Mouse (Mus musculus) cerebellum, postnatal 14 days (tissue): ENCODE measurements around the gene Zic1.
A peak's percentile ranks its signal among the peaks of the same experiment; 100 is the strongest.

Experiments
- DNase-seq, 2 experiments: peaks; one replicate each; pipeline ENCODE4 v3.0.0; 2021; ENCODE audit warnings: mixed read lengths in 2 of 2

Gene Zic1

DNA sequence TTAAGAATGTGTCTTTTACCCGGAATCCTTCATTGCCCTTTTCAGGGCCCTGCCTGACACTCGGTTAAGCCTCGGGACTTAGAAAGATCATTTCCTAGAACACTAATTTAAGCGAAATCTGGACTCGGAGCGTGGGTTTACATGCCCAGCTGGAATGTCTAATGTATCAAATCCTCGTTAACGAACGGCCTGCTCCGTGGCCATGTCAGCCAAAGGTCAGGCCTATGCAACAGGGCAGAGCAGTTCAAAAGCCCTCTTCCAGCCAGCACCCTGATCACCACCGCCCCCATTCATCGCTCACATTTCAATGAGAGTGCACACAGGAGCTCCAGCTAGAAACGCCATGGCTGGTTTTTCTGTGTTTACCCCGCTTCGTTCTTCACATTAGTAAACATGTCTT lies 12.8 kb downstream of the Zic1 start:
- DNase-seq = peak; percentile 73 to 80

DNA sequence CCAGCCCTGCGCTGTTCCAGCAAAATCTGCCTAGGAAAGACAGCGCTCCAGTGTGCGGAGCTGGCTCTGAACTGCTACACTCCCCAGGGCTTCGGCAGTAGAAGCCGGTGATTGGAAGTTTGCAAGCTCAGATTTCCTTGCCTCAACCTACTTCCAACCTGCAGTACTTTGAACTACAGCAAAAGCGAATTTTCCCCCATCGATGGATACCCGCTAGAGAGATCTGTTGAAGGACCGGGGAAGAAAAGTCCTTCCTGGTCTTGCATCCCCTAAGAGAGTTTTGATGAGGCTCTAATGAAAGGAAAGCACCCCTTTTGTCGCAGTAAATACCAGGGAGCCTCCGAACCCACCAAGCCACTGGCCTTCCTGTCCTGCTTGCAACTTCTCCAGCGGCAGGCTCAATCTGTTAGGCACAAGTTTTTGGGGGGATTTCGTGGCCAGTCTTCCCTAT lies 13.6 kb downstream of the Zic1 start:
- DNase-seq = peak; percentile 60 to 74

DNA sequence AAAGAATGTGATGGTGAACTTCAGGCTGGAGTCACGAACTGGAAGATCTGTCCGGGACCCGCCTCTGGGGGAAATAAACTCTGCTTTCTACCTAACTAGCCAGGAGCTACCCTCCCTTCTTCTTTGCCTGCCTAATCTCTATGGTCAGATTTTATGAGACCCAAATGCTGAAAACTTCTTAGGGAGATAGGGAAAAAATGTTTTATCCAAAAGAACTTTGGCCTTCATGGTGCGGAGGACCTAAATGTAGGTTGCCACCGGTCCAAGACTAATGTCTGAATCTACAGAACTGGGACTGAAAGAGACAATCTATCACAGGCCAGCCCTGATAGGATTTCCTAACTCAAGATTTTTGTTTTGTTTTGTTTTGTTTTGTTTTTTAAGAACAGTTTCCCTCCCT lies 14.2 kb downstream of the Zic1 start:
- DNase-seq = no peak

DNA sequence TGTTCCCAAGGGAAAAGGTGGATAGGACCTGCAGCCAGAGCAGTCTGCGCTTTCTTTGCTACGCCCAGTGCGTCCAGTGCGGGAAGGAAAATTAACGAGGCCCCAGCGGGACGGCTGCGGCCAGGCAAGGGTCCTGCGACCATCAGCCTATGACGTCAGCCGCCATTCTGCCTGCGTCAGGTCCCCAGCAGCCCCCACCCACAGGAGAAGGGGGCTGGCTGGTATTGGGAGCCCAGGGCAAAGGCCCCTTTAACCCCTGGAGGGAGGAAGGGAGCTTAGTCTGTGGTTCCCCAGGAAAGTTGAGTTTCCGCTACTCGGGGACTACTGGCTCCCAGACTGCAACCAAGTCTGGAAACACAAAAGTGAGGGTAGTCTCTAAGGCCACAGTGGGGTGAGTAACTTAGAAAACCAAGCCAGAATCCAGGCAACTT lies 14.7 kb downstream of the Zic1 start:
- DNase-seq = peak; percentile 82 to 89

DNA sequence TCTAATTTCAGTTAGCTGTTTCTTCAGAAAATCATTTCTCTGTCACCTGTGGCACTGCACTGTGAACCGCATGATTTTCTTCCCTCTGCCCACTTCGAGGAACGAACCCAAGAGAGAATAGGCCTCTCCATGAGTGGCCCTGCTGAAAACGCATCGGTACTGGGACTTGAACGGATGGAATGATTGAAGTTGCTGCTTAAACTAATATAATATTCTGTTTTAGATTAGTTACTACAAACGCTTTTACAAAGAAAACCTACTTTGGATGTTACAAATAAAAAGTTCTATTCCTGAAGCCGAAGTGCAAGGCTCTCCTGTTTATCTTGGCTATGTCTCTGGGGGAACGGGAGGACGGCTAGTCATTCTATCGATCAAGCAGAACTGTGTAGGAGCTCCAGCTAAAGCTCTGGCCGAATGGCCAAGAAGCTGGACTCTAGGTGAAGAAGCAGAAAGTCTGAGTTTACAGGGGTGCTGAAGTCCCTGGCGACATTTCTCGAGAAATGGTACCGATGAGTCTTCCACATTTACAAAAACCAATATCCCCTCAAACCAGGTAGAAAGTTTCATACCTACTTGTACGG lies 15.3 kb downstream of the Zic1 start:
- DNase-seq = peak; percentile 56 to 74

DNA sequence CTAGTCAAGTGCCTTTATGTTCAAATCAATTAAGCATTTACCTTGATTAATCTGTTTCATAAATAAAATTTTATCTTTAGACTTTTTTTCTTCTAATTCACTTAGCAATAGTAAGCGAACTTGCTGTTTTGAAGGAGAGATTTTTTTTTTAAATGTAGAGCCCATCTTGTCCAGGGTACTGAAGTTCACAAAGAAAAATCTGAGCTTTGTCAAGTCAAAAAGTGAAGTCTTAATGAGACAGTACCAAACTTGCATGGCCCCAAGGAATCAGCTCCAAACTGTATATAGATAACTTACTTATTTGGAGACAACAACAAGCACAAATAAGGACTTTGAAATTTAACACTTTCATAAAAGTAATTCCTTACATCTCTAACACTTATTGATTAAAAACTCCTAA lies 16.9 kb downstream of the Zic1 start:
- peak in 1 of 2 experiments; percentile 35 for DNase-seq

DNA sequence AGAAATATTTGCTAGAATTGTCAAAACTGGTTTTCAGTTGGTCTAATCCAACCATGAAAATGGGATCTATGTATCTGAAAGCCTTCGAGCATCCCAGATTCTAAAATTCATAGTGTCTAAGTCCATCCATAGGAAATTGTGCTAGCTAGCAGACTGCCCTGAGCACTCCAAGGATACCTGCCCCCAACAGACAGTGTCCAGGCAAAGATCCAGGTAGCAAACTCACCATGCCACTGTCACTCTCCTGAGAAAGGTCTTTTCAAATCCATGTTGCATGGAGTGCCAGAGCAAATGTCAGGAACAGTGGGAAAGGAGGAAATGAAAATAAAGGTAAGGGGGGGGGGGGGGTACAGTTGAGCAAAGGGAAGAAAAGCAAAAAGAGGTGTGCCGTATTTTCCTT lies 18.0 kb downstream of the Zic1 start:
- peak; percentile 56 to 85 for DNase-seq
